Mouse (Mus musculus) spleen, adult 2 months (tissue): ENCODE measurements around the gene 9230112D13Rik.

Experiments used
- CTCF ChIP-seq: fragments of 200-500 bp; IDR thresholded peaks from 2 replicates; pipeline ENCODE4 v1.5.1; 2011; ENCODE audit warnings: mild to moderate bottlenecking, inconsistent platforms; ENCODE audit not compliant: insufficient read depth, insufficient read length, insufficient replicate concordance; ENCODE audit errors: extremely low read depth
- POLR2A ChIP-seq: fragments of 200-500 bp; IDR thresholded peaks from 2 replicates; pipeline ENCODE4 v1.6.1; 2011; ENCODE audit warnings: low read depth, low read length, inconsistent platforms

- TF ChIP-seq CTCF (no peak), POLR2A (no peak)
These were observed 22.9 kb downstream of the 9230112D13Rik start for GRCm38 (mm10) chr14:34499664-34500063.
